Mouse (Mus musculus) kidney, postnatal 0 days (tissue): ENCODE results near the gene Pigv. TPM values are rescaled to one million over a fixed set of nuclear protein-coding genes. Genes with fewer than 3 reads are reported as not detected.
"Not testable (repeated sequence)": the region's sequence is repeated elsewhere in the genome, so short reads cannot be mapped to it uniquely, and the experiment has no call there.

ENCODE experiments used
- ATAC-seq: fragments of 200-750 bp; cut with Nextera tagmentation; replicated peaks from 2 replicates; pipeline ENCODE4 v1.8.0; 2017; ENCODE audit warnings: low read depth, moderate number of reproducible peaks, moderate TSS enrichment, moderate library complexity; ENCODE audit not compliant: low FRiP score
- DNase-seq: peaks from one replicate; pipeline ENCODE4 v3.0.0-alpha.2; 2016; ENCODE audit warnings: low spot score
- H3K27ac ChIP-seq: fragments of 300-500 bp; sonication (generic); 2 replicates; pipeline ENCODE4 v1.5.1; 2014; ENCODE audit warnings: mild to moderate bottlenecking
- H3K27me3 ChIP-seq: fragments of 300-500 bp; sonication (generic); 2 replicates; pipeline ENCODE4 v1.6.1; 2014; ENCODE audit warnings: low read length, mixed read lengths; ENCODE audit not compliant: insufficient read depth
- H3K36me3 ChIP-seq: fragments of 300-500 bp; sonication (generic); 2 replicates; pipeline ENCODE4 v1.6.1; 2014; ENCODE audit warnings: low read length, mixed read lengths; ENCODE audit not compliant: insufficient read depth
- H3K4me1 ChIP-seq: fragments of 300-500 bp; sonication (generic); replicated peaks from 2 replicates; pipeline ENCODE4 v1.6.1; 2014; ENCODE audit warnings: antibody characterized with exemption, low read length, mixed read lengths; ENCODE audit not compliant: insufficient read depth
- H3K4me2 ChIP-seq: fragments of 300-500 bp; sonication (generic); 2 replicates; pipeline ENCODE4 v1.6.1; 2014; ENCODE audit warnings: mild to moderate bottlenecking, low read length, moderate library complexity, mixed read lengths
- H3K4me3 ChIP-seq: fragments of 300-500 bp; sonication (generic); replicated peaks from 2 replicates; pipeline ENCODE4 v1.5.1; 2014; ENCODE audit warnings: low read depth, low read length
- H3K9ac ChIP-seq: fragments of 300-500 bp; sonication (generic); 2 replicates; pipeline ENCODE4 v1.6.1; 2014; ENCODE audit warnings: low read depth, low read length
- H3K9me3 ChIP-seq: fragments of 300-500 bp; sonication (generic); replicated peaks from 2 replicates; pipeline ENCODE4 v1.6.1; 2016; ENCODE audit warnings: low read length, inconsistent platforms, mixed read lengths
- CTCF ChIP-seq: IDR thresholded peaks from 2 replicates; pipeline ENCODE4 v1.5.1; 2016; ENCODE audit warnings: antibody characterized with exemption, low read depth, mild to moderate bottlenecking, moderate library complexity
- WGBS: fragments of 180-500 bp; shearing (Covaris S2); extraction: QIAGEN DNeasy Blood & Tissue Kit; methylation state at CpG from one replicate; pipeline ENCODE4 v1.1.7; 2014; 5-methylcytosine and 5-hydroxymethylcytosine counted together
- polyA plus RNA-seq: library from polyadenylated mRNA; unstranded; fragments of >200 nt; fragmentation: Nextera tagmentation; extraction: Ambion mirVana; gene quantifications from 2 replicates; pipeline ENCODE4 v1.2.1, GENCODE M21; 2015

The Pigv gene
- polyA plus RNA-seq, 1 experiment from 2014 or later, result 19.1 TPM

DNA sequence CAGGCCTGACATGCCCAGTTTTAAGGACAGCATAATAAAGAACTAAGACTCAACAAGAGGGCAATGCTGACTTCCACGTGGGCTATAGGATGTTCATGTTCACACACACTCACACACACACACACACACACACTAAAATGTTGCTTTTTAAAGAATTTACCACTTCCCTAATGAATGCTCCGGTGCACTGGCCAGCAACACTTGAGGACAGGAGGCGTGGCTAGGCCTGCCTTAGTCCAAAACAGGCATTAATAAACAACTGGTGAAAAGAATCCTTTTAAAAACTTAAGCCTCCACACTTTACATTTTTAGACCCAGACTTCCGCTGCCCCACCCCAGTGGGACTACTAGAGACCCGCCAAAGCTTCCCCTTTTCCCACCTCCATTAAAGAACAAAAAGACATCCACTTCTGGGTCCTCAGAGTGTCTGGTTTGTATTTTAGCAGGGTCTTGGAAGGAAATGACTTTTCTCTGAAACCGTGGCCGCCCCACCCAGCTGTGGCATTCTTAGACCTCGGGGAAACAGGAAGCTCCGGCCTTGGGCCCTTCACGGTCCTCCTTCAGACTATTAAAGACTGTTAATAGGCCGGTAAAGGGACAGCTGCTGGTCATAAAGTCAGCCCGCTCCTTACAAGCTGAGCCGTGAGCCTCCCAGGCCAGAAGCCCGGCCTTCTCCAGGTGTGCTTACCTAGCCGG is 12.8 kb downstream of the Pigv start:
- Histone ChIP-seq H3K36me3 (peaks cover 10% of the 10 kb centered on the region; the same call in 1 of the 2 replicates), H3K4me2 (peak overlapping the region; percentile 60), H3K9ac (peak overlapping the region; percentile 53), H3K27ac (peak overlapping the region; percentile 97), H3K4me3 (peak overlapping the region; percentile 37), H3K27me3 (no peaks in the 10 kb centered on the region), H3K4me1 (peaks cover 25% of the 10 kb centered on the region), H3K9me3 (no peaks in the 10 kb centered on the region)
- DNase-seq, result peak; percentile 84
- no peak for TF ChIP-seq CTCF
- ATAC-seq, result 0 out of 2 replicates have a peak, but pooled peaks have one; percentile 12
- 4% methylated on average over 15 of the region's 15 CpGs for WGBS

DNA sequence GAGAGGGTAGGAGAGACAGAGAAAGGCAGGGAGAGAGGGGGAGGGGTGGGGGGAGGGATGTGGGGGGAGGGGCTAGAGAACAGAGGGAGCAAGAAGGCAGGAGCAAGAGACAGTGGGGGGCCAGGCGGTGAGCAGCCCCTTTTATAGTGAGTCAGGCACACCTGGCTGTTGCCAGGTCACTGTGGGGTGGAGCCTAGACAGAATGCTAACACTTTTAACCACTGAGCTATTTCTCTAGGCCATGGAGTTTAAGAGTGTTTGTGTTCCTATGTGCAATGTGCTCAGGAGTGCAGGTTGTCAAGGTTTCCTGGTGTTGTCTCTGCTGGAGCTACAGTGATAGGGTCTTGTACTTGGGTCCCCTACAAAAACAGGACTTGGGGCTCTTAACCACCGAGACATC is 13.7 kb downstream of the Pigv start:
- 45% methylated on average over 2 of the region's 2 CpGs for WGBS
- Histone ChIP-seq H3K9ac (0 out of 2 replicates have a peak overlapping the region, but pooled peaks have one; percentile 53), H3K4me2 (peak overlapping the region; percentile 60)

DNA sequence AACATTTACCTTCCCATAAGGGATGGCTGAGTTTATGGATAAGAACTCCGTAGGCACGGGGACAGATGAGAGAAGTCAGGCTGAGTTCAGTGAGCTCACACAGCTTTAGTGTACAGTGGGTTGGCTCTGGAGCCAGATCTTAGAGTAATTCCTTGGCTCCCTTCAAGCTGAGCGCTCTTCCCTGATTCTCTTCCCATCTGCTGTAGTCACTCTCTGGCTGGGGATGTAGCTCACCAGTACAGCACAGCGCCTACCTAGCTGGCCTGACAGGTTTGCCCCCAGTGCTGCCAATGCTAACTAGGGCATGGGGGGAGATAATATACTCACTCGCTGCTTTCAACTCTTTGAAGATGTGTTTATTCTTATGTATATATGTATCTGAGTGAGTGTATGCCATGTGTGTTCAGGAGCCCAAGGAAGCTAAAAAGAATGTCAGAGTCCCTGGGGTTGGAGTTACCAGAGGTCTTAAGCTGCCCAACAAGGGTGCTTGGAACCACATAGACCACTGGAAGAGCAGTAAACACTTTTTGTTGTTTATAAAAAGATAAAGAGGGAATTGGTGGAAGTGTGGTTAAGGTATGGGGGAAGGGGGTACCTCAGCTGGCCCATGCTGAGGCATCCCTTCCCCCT is 14.5 kb downstream of the Pigv start:
- H3K4me3 ChIP-seq, result no peak overlapping the region
- no peak for TF ChIP-seq CTCF
- H3K27ac ChIP-seq, result 0 out of 2 replicates have a peak overlapping the region, but pooled peaks have one; percentile 20
- no peaks in the 10 kb centered on the region for H3K27me3 ChIP-seq
- peaks cover 25% of the 10 kb centered on the region for H3K4me1 ChIP-seq
- no peak overlapping the region for H3K4me2 ChIP-seq
- H3K9ac ChIP-seq, result no peak overlapping the region
- no peaks in the 10 kb centered on the region for H3K9me3 ChIP-seq
- WGBS, result 71% methylated on average over 5 of the region's 5 CpGs
- H3K36me3 ChIP-seq, result peaks cover 10% of the 10 kb centered on the region; the same call in 1 of the 2 replicates
- DNase-seq (no peak), ATAC-seq (no peak)

More for the DNA sequence above, 13.7 kb downstream of the Pigv start:
- TF ChIP-seq CTCF, result no peak
- ATAC-seq (no peak), DNase-seq (no peak)
- Histone ChIP-seq H3K36me3 (peaks cover 10% of the 10 kb centered on the region; the same call in 1 of the 2 replicates), H3K4me3 (no peak overlapping the region), H3K9me3 (no peaks in the 10 kb centered on the region), H3K27ac (peak overlapping the region; percentile 97), H3K4me1 (peaks cover 25% of the 10 kb centered on the region), H3K27me3 (no peaks in the 10 kb centered on the region)

DNA sequence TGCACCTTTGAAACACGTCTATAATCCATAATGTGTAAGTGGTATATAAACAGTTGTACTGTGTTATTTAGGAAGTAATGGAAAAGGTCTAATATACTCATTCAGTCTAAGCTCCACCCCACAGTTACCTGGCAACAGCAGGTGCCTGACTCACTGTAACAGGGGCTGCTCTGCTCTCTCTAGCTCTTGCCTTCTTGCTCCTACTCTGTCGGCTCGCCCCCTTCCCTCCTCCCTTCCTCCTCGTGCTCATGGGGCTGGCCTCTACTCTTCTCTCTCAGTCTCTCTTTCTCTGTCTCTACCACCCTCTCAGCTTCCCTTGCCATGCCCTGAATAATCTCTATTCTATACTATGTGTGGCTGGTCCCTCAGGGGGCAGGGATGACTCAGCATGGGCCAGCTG is 15.4 kb downstream of the Pigv start:
- peaks cover 25% of the 10 kb centered on the region for H3K4me1 ChIP-seq
- H3K36me3 ChIP-seq, result peaks cover 3% of the 10 kb centered on the region; the same call in 1 of the 2 replicates
- no peak for TF ChIP-seq CTCF
- no peak overlapping the region for H3K4me3 ChIP-seq
- ATAC-seq (no peak; the same call in 1 of the 2 replicates), DNase-seq (no peak)
- no peak overlapping the region for H3K9ac ChIP-seq
- no peaks in the 10 kb centered on the region for H3K9me3 ChIP-seq
- H3K27ac ChIP-seq, result no peak overlapping the region
- H3K27me3 ChIP-seq, result no peaks in the 10 kb centered on the region
- 30% methylated on average over 4 of the region's 4 CpGs for WGBS
- H3K4me2 ChIP-seq, result no peak overlapping the region

DNA sequence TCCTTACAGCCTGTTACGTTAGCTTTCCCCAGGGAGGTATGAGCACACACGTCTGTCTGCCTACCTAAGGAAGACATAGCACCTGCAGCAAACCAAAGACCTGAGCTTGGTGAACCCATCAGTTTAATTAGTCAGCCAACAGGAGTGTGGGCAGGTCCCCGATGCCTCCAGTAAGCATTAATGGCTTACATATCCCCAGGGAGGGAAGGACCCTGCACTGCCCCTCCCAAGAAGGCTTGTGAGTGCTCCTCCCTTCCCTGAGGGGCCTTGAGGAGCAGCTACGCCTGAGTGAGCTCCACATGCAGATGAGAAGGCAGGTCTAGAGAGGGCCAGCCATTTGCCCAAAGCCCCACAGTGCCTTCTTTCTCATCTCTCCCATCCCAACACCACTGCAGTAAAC is 16.2 kb downstream of the Pigv start:
- H3K4me1 ChIP-seq, result peaks cover 25% of the 10 kb centered on the region
- H3K9me3 ChIP-seq, result no peaks in the 10 kb centered on the region
- H3K4me2 ChIP-seq, result no peak overlapping the region
- no peaks in the 10 kb centered on the region for H3K36me3 ChIP-seq
- DNase-seq (no peak), ATAC-seq (peak; percentile 85)
- H3K4me3 ChIP-seq, result no peak overlapping the region
- H3K27ac ChIP-seq, result peak overlapping the region; percentile 67; the same call in 1 of the 2 replicates
- TF ChIP-seq CTCF, result no peak
- H3K27me3 ChIP-seq, result no peaks in the 10 kb centered on the region
- no peak overlapping the region for H3K9ac ChIP-seq
- WGBS, result 30% methylated on average over 4 of the region's 4 CpGs

DNA sequence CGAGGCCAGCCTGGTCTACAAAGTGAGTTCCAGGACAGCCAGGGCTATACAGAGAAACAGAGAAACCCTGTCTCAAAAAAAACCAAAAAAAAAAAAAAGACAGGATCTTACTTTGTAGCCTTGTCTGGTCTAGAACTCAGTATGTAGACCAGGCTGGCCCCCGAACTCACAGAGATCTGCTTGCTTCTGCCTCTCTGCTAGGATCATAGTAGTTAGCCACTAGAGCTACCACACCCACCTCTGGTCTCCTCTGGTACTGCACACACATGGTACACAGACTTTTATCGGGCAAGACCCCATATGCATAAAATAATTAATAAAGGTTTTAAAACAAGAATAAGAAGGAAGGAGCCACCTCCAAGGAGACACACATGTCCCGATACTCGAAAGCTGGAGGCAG is 18.4 kb downstream of the Pigv start:
- 97% methylated on average over 5 of the region's 5 CpGs for WGBS
- ATAC-seq, H3K27ac ChIP-seq, H3K4me1 ChIP-seq, H3K27me3 ChIP-seq, H3K4me2 ChIP-seq, H3K36me3 ChIP-seq, DNase-seq, H3K9ac ChIP-seq, H3K9me3 ChIP-seq, H3K4me3 ChIP-seq: not testable (repeated sequence)
